Mouse (Mus musculus) layer of hippocampus, postnatal 10 days (tissue): ENCODE results near the gene Camkv. TPM values are rescaled to one million over a fixed set of nuclear protein-coding genes. Genes with fewer than 3 reads are reported as not detected.

Experiments
- DNase-seq, 2 experiments: peaks; one replicate each; pipeline ENCODE4 v3.0.0; 2021; ENCODE audit warnings: low spot score in 2 of 2
- total RNA-seq, 2 experiments: library from RNA; stranded (reverse); gene quantifications; 2 replicates each; pipeline ENCODE4 v1.2.3; 2021

The Camkv gene
- total RNA-seq, 2 experiments from 2014 or later = 441 to 473 TPM

DNA sequence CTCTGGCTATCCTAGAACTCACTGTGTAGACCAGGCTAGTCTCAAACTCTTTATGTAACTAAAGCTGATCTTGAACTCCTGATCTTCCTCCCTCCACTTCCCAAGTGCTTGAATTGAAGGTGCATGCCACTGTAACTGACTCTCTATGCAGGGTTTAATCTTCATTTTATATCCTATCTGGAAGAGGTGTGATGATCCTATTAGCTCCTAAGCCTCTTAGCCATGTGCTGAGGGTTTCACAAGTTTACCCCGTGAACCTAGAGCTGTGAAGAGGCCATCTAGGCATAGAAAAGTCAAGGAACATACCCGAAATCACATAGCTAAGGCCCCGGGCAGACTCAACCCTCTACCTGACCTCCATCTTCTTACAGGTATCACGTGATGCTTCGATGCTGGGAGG lies 16.0 kb upstream of the Camkv start:
- no peak for DNase-seq

DNA sequence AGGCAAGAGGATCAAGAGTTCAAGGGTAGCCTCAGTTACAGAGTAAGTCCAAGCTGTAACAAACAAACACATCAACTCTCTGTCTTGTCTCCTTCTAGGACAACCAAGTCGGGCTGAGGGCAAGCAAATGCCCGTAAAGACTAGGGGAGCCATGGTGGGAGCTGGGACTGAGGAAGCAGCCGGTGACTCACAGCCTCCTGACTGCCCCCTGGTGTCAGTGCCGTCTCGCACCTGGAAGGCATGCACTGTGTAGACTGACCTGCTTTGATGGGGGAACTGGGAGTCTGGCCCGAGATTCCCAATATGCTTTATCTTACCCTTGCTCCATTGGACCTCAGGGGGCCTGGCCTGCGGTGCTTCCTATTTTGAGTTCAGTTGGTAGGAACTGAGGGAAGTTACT lies 12.5 kb upstream of the Camkv start:
- no peak for DNase-seq

DNA sequence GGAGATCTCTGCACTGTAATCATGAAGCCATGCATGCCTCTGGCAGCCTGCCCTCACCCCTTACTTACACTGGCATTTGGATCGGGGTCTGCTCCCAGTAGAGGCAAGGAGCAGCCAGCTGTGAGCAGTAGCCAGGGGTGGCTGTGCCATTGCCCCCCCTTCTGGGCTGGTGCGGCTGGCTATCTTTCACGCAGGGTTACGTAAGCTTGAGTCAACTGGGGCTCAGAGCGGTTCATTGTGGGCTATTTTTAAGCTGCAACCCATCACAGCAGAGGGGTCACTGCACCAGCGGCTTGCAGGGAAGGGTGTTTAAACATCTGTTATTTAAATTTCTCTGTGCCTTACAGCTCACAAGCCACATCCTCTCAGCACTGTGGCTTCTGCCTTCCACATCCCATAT lies 11.5 kb upstream of the Camkv start:
- DNase-seq = no peak

DNA sequence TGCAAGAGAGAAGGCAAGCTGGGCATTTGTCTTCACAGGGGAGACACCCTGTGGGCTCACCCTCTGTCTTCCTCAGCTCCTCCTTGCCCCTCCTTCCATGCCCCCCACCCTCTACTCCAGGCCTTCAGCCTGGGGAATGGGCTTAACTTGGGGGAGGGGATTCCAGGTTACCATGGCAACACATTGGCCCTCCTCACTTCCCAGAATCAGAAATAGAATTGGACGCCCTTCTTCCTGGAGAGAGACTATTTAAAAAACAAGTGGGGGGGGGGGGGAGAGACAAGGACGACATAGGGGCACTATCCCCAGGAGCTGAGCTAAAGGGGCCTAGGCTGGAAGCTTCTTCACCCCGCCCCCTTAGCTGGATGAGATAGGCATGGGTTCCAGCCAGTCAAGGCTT lies 10.2 kb upstream of the Camkv start:
- DNase-seq = no peak

DNA sequence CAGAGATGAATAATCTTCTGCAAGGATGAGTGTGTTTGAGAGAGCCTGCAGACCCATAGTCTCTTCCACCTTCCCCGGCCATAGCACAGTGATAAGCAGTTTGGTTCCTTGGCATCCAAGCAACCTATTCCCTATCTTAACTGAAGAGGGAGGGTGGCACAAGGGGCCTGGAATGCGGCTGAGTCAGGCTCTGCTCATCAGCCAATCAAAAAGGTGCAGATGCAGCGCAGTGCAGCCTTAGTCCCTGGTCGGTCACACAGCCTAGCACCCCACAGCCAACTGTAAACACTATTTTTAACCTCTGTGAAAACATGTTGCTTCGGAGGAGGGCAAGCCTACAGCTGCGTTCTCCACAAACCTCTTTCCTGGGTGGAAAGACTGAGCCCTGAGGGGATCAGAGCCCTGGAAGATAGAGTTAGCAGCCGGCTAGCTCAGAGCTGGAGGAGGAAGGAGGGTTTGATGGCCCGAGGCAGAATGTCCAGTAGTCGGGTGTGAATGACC lies 8.5 kb upstream of the Camkv start:
- no peak for DNase-seq

DNA sequence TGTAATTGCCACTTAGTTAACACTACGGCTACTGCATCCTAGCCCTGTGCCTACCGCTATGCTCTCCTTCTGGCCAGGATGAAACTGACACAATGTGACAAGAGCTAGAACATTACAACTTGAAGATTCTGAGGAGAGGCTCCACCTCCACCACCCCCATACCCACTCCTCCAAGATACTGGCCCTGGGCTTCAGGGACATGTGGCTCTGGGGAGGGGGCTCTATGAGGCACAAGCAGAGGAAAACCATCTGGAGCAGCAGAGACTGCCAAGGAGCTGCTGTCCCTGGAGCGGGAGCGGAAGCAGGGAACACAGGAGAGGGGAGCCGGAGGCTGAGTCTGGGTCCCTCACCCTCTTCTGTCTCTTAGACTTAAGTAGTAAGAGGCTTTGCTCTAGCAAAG lies 7.7 kb upstream of the Camkv start:
- peak in 1 of 2 experiments; percentile 42 for DNase-seq

DNA sequence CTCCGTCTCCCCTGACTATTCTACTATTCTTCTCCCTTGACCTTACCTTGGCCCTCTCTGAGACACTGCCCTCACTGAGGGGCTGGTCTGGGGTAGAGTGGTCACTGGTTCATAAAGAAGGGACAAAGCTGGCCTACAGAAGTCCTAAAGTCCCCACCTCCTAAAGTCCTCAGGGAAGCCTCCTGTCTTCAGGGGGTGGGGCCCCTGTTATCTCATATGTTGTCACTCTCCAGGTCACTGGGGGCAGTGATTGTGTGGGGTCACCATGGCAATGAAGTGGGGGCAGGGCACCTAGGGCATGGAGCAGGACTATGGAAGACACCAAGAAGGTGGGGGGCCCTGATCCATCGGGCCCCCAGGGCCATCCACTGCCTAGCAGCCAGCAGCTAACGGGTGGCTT lies 7.3 kb upstream of the Camkv start, which contains the start of gene Actl11:
Gene Actl11, plus strand, starts transcription at position 301 of the 400 bp plus-strand sequence.
- DNase-seq = no peak

DNA sequence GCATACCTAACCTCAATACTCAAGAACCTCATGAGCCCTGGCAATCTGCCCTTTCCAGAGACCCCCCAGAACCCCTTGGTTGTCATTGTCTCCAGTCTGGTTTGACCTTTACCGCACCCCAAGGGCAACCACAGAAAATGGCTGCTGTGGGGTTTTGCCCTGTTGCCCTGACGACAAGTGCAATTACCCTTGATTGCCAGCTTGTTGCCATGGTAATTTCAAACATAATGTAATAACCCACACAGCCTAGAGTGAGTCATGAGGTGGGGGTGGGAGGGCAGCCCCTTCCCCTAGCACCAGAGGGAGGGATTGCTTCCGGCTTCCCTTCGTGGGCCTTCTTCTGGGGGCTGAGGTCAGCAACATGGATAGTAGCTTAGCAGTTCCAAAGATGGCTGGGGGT lies 3.3 kb upstream of the Camkv start:
- no peak for DNase-seq

DNA sequence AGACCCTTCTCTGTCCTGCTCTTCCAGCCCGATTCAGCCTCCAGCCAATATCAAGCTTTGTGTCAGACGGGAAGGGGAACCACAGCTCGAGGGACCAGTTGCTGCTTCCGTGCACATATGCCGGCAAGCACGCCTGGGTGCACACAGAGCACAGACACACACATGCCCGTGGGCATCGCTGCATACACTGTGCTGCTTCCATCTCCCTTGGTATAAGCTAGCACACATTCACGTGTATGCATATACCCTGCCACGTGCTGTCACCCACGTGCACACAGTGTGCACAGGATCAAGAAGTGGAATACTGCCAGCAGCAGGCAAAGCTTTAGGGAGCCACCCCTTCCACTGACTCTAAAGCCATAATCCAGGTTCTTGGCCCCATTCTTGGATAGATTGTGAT lies 1.3 kb upstream of the Camkv start:
- peak; percentile 40 to 48 for DNase-seq

DNA sequence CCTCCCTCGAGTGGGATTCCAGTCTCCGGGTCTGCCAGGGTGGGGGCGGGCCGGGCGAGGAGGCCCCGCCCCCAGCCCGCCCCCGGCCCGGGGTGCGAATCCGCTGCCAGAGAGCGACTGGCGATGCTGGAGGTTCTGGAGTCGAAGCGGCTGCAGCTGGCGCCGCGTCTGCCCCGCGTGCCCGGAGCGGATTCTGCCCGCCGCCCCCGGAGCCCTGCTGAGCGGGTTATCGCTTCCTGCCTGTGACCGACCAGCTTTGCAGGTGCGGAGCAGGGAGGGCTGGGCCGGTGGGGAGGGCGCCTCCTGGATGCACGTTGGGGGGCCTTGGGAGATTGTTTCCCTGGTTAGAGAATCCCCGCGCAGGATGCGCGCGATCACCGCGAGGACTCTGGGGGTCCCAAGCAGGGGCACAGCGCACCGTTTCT lies 328 bp downstream of the Camkv start:
- peak; percentile 64 to 69 for DNase-seq

DNA sequence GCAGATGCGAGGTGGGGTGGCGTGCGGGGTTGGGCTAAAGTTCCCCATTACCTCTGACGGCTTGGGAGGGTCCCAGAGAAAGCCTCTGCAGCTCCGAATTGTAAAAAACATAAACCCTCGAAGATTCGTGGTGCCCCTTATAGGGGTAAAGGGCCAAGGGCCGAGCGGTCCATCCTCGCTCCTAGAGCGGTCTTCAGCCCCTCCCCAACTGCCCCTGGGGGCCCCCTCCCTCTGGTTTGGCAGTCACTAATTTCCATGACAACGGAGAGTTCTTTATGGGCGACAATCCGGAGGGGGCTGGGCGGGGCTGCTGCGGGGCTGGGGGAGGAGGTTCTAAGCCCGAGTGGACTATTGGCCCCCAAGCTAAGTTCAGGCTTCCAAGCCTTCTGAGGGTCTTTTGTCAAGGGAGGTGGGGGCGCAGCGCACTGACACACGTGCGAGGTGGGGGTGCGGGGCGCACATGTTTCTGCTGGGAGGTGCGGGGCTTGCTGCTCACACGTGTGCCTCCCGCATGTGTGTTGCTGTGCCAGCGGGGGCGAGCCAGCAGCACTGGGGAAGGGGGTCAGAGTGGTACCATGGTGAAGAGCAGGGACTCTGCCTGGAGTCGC lies 845 bp downstream of the Camkv start:
- peak; percentile 62 to 69 for DNase-seq

DNA sequence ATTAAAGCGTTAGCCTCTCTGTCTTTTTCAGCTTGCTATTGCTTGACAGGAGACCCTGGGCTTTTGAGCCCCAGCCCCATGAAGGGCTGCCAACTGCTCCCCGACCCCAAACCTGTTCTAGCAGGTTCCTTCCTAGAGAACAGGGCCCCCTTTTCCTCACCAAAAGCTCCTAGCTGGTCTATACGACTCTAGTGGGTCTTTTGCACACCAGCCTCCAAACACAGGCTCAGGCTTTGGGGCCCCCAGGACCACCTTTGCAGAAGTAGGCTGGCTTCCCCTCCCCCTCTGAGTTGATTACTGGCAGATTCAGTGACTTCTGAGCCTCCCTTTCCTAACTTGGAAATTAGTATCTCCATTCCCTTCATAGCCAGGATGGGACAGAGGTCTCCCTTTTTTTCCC lies 1.4 kb downstream of the Camkv start:
- no peak for DNase-seq

DNA sequence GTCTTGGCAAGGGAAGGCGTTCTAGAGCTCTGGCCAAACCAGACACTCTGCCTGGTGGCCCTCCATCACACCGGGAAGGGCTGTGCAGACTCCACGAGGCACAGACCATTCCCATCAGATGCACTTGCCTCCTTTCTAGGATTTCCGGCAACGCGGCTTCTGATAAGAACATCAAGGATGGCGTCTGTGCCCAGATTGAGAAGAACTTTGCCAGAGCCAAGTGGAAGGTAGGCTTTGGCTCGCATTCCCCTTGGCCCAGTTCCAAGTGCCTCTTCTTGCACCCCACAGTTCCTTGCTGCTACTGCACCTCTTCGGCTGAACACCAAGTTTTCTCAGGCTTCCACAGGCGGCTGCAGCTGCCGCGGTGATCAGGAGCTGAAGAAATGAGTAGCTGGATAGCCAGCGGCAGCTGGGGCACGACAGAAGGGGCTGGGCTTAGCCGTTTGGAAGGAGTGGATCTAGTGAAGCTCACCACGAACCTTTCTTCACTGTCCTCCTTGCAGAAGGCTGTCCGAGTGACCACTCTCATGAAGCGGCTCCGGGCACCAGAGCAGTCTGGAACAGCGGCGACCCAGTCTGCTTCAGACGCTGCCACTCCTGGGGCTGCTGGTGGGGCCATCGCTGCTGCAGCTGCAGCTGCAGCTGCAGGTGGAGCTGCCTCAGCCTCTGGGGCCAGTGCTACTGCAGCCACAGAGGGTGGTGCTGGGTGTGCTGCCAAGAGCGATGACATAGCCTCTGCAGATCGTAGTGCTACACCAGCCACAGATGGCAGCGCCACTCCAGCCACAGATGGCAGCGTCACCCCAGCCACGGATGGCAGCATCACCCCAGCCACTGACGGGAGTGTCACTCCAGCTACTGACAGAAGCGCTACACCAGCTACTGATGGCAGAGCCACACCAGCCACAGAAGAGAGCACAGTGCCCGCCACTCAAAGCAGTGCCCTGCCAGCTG lies 12.0 kb downstream of the Camkv start:
- DNase-seq = no peak

DNA sequence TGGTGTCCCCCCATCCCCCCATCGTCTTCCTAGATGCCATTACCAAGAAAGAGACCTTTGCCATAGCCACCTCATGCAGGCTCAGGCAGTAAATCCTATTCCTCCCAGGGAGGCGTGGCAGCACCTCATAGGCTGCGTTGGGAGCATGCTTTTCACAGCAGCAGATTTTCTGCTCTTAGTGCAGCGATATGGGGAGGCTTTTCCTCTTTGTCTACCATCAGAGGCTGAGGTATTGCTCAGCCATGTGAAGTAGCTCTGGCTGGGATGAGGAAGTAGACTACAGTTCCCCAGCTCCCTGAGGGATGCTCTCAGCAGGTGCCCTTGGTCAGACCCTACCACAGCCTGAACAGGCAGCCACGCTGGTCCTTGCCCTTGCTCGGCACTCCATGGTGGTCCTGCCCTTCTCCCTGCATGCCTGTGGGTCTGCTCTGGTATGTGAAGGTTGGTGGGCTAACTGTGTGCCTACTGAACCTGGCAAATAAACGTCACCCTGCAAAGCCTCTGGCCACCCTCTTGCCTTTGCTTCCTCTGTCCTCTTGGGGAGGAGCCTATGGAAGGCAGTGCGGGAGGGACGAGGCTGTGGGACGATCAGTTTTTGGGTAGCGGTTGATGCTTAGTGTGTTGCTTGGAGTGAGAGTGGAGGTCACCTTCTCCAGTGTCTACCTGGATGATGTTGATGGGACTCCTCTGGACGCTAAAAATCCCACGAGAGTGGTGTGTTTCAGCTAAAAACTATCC lies 13.9 kb downstream of the Camkv start:
- no peak for DNase-seq

DNA sequence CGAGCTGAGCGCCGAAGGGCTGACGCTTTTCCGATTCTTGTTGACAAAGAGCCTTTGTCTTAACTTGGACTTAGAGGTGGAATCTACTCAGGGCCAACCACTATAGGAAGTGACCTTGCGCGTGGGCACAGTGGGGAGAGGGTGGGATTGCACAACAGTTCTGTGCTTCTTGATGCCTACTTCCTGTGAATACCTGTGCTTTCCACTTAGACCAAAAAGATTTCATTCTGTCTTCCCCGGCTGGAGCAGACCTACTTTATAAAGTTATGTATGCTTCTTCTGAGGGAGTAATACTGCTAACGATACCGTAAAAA lies 14.4 kb downstream of the Camkv start, which contains the start of gene Traip:
Gene Traip, plus strand, starts transcription at position 215 of the 314 bp plus-strand sequence.
- DNase-seq = no peak

DNA sequence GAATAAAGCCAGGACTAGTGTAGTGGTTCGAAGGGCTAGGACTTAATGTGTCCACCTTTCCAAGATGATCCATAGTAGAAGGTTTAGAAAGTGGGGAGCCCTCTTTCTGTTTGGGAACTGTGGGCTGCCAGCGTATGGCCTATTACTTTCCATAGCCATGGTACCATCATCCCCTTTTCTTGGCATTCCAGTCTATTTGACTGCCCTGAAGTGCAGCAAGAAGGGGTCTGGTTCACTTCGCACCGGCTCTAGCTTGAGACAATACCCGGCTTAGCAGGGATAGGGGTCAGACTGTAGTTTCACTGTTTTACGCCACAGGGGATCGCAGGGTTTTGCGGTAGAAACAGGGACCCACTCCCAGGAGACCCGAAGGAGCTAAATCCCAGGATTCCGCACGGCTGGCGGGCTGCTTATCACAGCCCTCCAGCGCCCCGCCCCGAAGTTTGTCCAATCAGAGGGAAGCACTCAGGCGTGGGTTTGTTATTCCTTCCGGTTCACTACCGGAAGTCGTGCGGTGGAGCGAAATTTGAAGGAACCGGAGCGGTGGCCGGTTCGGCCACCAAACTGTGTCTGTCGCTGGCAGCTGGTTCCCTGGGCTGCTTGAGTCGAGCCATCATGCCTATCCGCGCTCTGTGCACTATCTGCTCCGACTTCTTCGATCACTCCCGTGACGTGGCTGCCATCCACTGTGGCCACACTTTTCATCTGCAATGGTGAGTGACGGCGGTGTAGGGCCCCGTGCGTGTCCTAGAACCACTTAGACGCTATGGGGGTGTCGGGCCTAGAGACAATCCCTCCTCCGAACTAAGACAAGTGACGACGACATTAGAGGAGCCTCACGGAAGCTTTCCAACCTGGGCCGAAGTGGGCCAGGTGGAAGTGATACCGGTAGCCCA lies 15.2 kb downstream of the Camkv start:
- peak; percentile 91 to 92 for DNase-seq

DNA sequence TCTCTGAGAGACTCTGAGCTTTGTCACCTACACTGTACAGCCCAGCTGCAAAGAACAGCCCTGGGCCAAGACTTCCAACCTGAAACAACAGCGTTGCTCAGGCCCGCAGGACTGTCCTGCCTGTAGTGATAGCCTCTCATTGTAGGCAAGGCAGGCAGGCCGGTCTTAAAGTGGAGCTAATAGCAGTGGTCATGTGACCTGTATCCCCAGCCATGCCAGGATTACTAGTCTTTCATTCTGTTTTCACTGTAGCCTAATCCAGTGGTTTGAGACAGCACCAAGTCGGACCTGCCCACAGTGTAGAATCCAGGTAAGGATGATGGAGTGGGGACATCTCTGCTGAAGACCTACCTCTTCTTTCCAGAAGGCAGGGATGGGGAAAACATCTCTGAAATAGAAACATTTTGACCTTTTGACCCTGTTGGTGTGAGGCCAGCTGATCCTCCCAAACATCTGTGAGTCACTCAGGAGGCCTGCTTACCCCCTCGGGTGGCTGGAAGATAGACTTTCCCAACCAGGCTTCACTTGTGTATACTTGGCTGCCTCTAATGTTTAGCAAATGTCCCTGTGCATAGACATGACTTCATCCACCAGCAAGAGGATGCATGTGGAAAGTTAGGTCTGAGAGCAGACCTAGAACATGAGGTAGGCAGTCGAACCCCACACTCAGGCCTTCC lies 20.3 kb downstream of the Camkv start:
- DNase-seq = no peak

DNA sequence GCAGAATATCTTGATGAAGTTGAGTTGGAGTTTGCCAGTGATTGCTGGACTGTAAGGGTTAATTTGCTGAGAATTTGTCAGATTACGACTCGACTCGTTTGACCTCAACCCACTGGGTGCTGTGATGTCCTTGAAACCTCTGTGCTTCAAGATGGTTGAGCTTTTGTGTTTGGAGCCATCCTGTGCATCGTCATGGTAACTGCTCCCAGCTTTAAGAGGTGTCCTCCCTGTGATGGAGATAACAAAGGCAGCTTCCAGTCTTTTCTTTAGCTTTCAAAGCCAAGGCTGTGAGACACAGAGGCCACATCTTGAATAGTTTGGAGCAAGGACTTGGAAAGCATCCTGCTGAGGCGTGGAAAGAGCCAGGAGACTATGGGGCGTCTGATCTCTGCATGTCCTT lies 21.7 kb downstream of the Camkv start:
- no peak for DNase-seq

DNA sequence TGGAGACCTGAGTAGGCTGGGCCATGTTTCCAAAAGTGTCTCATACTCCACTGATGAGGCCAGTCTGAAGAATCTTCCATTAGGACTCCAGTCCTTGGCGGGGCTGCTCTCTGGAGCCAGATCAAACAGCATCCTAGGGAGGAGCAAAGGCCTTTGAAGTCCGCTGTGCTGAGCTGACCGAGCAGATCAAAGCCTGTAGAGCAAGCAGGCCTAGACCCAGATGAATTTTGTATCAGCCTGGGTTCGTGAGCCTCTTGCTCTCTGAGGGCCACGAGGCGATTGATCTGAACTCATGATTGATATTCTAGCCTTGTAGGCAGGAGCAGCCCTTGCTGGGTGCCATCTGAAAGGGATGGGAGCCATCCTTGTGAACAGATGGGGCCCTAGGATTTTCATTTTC lies 24.4 kb downstream of the Camkv start:
- DNase-seq = no peak

DNA sequence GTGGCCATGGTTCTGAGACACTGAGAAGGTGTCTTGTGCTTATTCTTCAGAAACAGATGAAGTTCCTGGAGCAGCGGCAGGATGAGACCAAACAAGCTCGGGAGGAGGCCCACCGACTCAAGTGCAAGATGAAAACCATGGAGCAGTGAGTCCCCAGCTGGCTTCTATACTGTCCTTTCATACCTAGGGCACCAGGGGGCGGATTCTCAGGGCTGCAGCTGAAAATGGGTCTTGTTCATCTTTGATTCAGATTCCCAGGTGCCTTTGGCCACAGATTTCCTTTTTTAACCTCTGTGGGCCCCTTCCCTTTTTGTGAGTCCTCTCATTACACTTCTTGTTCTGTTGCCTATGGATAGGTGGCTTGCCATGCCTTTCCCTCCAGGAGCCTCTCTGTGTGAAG lies 25.5 kb downstream of the Camkv start:
- DNase-seq = no peak
